Mouse (Mus musculus) naive thymus-derived CD4-positive, alpha-beta T cell, adult 2 months (primary cell): ENCODE data around the gene Dusp23.
A peak's percentile ranks its signal among the peaks of the same experiment; 100 is the strongest.

Source experiments
- DNase-seq: peaks from one replicate; pipeline ENCODE4 v3.0.0-alpha.2; 2011; ENCODE audit warnings: low read depth

Dusp23 gene

DNA sequence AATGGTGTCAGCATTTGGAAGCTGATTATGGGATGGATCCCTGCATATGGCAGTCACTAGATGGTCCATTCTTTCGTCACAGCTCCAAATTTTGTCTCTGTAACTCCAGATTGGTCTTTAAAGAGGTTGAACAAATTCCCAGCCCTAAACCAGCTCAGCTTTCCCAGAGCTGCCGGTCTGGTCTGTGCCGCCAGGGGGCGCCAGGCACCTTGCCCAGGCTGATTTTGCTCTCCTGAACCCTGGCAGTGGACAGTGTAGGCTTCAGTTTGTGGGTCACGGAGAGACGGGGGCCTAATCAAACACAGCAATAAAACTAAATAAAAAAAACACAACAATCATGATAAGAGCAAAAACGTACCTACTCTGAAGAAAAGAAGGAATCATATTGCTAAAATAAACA lies 13.5 kb downstream of the Dusp23 start:
- DNase-seq: peak; percentile 75

- DNase-seq: no peak
These were observed 14.6 kb downstream of the Dusp23 start for GRCm38 (mm10) chr1:172618141-172618540.

DNA sequence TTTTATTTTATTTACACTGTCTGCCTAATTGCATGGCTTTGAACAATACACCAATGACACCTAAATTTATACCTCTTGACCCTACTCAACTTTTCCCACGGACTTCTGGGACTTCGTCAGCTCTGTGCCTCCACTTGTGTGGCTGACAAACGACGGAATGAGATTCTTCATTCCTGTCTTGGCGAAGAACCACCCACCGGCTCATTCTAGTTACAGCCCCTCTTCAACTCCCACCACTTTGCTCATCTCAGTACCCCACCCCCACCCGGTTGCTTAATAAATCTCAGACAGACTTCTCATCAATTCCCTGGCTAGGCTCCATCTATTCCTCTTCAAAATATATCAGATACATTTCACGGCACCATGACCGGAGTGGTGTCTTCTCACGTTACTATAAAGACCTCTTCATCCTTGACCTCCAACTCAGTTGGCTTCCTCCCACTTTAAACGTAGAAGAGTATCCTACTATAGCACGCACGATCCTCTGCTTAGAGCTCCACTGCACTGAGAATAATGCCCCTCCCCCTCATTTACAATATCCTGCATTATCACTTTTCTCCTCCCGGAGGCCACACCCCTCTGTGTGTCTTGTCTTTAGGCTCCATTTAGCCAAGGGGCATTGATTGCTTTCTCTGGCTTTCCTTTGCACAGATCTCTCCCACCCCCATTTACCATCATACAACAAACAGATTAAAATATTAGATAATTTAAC lies 15.2 kb downstream of the Dusp23 start:
- DNase-seq: no peak

GRCm38 (mm10) chr1:172616537-172617300 lies 16.0 kb downstream of the Dusp23 start:
- DNase-seq: no peak

- DNase-seq: no peak
These were observed 17.4 kb downstream of the Dusp23 start for GRCm38 (mm10) chr1:172615412-172615811.

GRCm38 (mm10) chr1:172614654-172615053 lies 18.1 kb downstream of the Dusp23 start:
- DNase-seq: no peak

- no peak for DNase-seq
These were observed 20.0 kb downstream of the Dusp23 start for GRCm38 (mm10) chr1:172612745-172613144.

GRCm38 (mm10) chr1:172611304-172611703 lies 21.5 kb downstream of the Dusp23 start:
- DNase-seq: no peak

DNA sequence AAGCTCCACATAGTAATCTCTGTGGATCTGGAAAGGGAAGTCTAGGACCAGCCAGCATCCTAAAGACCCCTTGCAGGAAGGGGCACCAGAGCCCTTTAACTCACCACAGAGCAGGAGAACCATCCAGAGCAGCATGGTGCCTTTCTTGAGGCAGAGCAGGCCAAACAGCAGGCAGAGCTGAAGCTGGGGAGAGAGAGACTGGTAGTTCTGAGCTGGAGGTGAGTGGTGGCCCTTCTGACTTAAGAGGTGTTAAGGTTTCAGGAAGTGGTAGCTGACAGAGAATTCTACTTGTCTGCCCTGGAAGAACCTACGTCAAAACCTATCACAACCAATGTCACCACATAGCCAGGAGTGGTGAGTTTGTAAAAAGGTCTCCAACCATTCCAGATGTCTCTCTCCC lies 30.4 kb downstream of the Dusp23 start, which contains the start of gene Fcrl6:
Gene Fcrl6, minus strand, starts transcription at position 226 of the 400 bp plus-strand sequence.
- DNase-seq: no peak

- DNase-seq: peak; percentile 38
These were observed 38.3 kb downstream of the Dusp23 start for GRCm38 (mm10) chr1:172594495-172594894.

DNA sequence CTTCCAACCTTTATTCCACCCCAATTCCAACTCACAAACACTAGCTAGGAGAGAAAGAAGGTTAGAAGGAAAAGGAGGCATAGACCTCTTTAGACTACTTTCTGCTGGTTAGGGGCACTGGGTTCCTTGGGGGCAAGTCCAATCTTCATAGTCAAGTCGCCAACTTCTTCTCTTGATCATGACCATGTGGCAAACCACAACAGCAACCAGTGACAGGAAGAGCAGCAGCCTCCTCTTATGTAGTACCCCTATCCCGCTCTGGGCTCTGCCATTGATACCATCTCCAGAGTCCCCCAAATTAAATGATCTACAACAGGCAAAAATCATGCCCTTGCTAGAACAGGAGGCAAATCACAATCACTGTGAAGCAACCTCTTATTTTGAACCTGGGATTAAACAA lies 38.8 kb downstream of the Dusp23 start:
- no peak for DNase-seq

GRCm38 (mm10) chr1:172593321-172593720 lies 39.4 kb downstream of the Dusp23 start:
- DNase-seq: no peak

- peak; percentile 5 for DNase-seq
These were observed 42.4 kb downstream of the Dusp23 start, which contains the start of gene Slamf8 for GRCm38 (mm10) chr1:172590385-172590784. TSS of gene Slamf8 (minus strand) at chr1:172590568.

DNA sequence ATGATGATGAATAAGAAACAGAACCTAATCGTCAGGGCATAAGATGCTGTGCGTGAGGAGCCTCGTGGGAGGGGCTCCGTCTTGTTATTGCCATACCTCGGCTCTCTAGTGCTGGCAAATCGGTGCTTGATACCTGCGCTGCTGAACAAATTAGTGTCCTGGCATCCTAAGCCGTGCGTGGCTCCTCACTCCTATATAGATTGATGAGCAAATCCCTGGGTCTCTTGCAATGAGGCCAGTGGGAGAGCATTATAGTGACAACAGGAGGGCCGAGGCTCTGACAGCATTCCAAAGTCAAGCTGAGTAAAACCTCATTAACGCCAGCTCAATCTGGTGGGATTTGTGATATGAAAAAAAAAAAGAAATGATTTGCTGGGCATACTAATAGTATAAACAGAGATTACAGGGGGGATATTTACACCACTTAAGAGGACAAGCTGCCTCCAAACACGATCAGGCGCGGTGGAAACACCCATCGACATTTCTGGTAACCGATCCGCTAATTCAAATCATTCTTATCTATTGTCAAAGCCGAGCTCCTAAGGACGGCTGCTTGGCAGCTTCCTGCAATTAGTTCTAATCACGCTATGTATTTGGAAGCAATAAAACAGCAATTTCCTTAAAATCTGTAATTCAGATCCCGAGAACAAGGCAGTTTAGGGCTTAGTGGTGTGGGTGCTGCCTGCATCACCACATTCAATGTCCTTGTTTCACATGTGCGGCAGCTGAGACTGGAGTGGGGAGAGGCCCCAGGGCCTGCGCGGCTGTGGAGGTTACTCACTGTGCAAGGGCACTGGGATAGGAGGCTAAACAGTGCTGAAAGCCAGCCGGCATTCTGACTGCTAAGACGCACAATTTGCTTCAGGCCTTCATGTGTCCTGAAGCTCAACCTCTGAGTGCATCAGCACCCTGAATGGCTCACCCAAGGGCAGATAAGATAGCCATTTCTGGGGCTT lies 46.9 kb downstream of the Dusp23 start:
- no peak for DNase-seq

- DNase-seq: no peak
These were observed 47.7 kb downstream of the Dusp23 start for GRCm38 (mm10) chr1:172585026-172585425.

- DNase-seq: no peak
These were observed 48.5 kb downstream of the Dusp23 start for GRCm38 (mm10) chr1:172584271-172584670.

- DNase-seq: no peak
These were observed 50.3 kb downstream of the Dusp23 start for GRCm38 (mm10) chr1:172582436-172582835.
